Mouse (Mus musculus) limb, embryonic 12.5 days (tissue): ENCODE results near the gene Tex12. TPM values are rescaled to one million over a fixed set of nuclear protein-coding genes. Genes with fewer than 3 reads are reported as not detected.

Source experiments
- ATAC-seq: fragments of 200-750 bp; cut with Nextera tagmentation; 2 replicates; pipeline ENCODE4 v1.8.0; 2017; ENCODE audit warnings: low read depth, moderate TSS enrichment; ENCODE audit not compliant: insufficient number of reproducible peaks, insufficient read depth, low FRiP score, low TSS enrichment
- H3K27ac ChIP-seq: fragments of 300-500 bp; sonication (generic); 2 replicates; pipeline ENCODE4 v1.5.1; 2016; ENCODE audit warnings: mild to moderate bottlenecking, moderate library complexity
- H3K27me3 ChIP-seq: fragments of 300-500 bp; sonication (generic); 2 replicates; pipeline ENCODE4 v1.6.1; 2016; ENCODE audit warnings: mild to moderate bottlenecking, moderate library complexity
- H3K36me3 ChIP-seq: fragments of 300-500 bp; sonication (generic); 2 replicates; pipeline ENCODE4 v1.6.1; 2016; ENCODE audit warnings: mild to moderate bottlenecking, moderate library complexity
- H3K4me1 ChIP-seq: fragments of 300-500 bp; sonication (generic); replicated peaks from 2 replicates; pipeline ENCODE4 v1.6.1; 2016
- H3K4me2 ChIP-seq: fragments of 300-500 bp; sonication (generic); 2 replicates; pipeline ENCODE4 v1.6.1; 2016; ENCODE audit warnings: mild to moderate bottlenecking, moderate library complexity
- H3K4me3 ChIP-seq: fragments of 300-500 bp; sonication (generic); replicated peaks from 2 replicates; pipeline ENCODE4 v1.5.1; 2016; ENCODE audit warnings: mild to moderate bottlenecking
- H3K9ac ChIP-seq: fragments of 300-500 bp; sonication (generic); replicated peaks from 2 replicates; pipeline ENCODE4 v1.6.1; 2016; ENCODE audit warnings: mild to moderate bottlenecking, moderate library complexity
- H3K9me3 ChIP-seq: fragments of 300-500 bp; sonication (generic); 2 replicates; pipeline ENCODE4 v1.6.1; 2016; ENCODE audit warnings: mild to moderate bottlenecking, moderate library complexity
- WGBS: fragments of 180-500 bp; shearing (Covaris S2); methylation state at CpG from one replicate; pipeline ENCODE4 v1.1.7; 2016; 5-methylcytosine and 5-hydroxymethylcytosine counted together
- polyA plus RNA-seq: library from polyadenylated mRNA; unstranded; fragments of >200 nt; fragmentation: Nextera tagmentation; extraction: Ambion mirVana; gene quantifications from 2 replicates; pipeline ENCODE4 v1.2.1, GENCODE M21; 2016

Gene Tex12
- polyA plus RNA-seq, 1 experiment from 2014 or later: not detected

DNA sequence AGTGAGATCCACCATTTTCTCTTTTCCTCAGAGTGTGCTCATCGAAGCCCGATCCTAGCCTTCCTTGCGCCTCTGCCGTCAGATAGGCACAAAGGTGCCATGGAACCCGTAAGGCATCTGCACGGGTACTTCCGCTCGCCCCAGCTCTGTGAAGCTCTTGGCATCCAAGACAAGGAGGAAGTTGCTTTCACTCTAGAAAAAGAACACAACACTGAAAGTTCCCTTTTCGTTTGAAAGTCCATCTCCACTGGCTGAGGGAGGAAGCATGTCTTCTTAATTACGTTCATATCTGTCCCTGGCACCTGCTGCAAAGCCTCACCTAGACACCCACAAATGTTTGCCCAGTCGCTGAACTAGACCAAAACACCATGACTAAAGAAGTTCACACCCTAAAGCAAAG lies 27.8 kb downstream of the Tex12 start:
- no peak for ATAC-seq
- no peak overlapping the region for H3K27ac ChIP-seq
- 77% methylated on average over 11 of the region's 11 CpGs for WGBS
- no peak overlapping the region for H3K4me2 ChIP-seq
- no peaks in the 10 kb centered on the region for H3K36me3 ChIP-seq
- H3K4me1 ChIP-seq: no peaks in the 10 kb centered on the region
- H3K4me3 ChIP-seq: no peak overlapping the region
- no peaks in the 10 kb centered on the region for H3K9me3 ChIP-seq
- H3K27me3 ChIP-seq: no peaks in the 10 kb centered on the region
- H3K9ac ChIP-seq: no peak overlapping the region

DNA sequence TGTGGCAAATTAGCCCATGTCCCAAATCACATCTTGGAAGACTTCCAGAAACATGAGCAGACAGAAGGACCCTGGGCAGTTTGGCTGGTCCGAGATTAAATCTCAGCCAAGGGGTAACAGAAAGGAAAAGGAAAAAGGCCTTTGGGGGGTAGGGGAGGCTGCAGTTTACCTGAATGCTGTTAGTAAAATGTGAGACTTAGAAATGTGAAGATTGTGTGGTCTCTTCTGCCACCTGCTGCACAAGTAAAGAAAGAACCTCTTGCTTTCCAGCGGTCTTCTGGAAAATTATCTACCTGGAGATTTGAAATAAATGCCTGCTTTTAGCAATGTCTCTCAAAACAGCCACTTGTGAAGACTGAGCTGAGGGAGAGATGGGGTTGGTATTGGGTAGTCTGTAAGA lies 30.2 kb downstream of the Tex12 start:
- H3K9ac ChIP-seq: no peak overlapping the region
- ATAC-seq: no peak

GRCm38 (mm10) chr9:50528293-50528892 lies 32.7 kb downstream of the Tex12 start, which contains the start of gene Pts:
TSS of gene Pts (minus strand) at chr9:50528724.
- under 1% methylated on average over 54 of the region's 54 CpGs for WGBS
- peak within 1 kb of the TSS; percentile 71 for H3K4me3 ChIP-seq
- H3K4me2 ChIP-seq: peak within 1 kb of the TSS; percentile 62
- no peaks in the 10 kb centered on the region for H3K27me3 ChIP-seq
- peak within 1 kb of the TSS; percentile 60 for H3K9ac ChIP-seq
- peak within 1 kb of the TSS; percentile 66; the same call in 1 of the 2 replicates for H3K27ac ChIP-seq
- H3K36me3 ChIP-seq: no peaks in the 10 kb centered on the region
- no peaks in the 10 kb centered on the region for H3K9me3 ChIP-seq
- peak; percentile 92 for ATAC-seq
- peaks cover 7% of the 10 kb centered on the region for H3K4me1 ChIP-seq

More for the DNA sequence above, 30.2 kb downstream of the Tex12 start:
- H3K36me3 ChIP-seq: no peaks in the 10 kb centered on the region
- no peaks in the 10 kb centered on the region for H3K9me3 ChIP-seq
- H3K27me3 ChIP-seq: no peaks in the 10 kb centered on the region
- WGBS: 33% methylated on average over 2 of the region's 2 CpGs
- no peak overlapping the region for H3K4me2 ChIP-seq
- H3K27ac ChIP-seq: no peak overlapping the region
- peaks cover 7% of the 10 kb centered on the region for H3K4me1 ChIP-seq
- H3K4me3 ChIP-seq: no peak overlapping the region

DNA sequence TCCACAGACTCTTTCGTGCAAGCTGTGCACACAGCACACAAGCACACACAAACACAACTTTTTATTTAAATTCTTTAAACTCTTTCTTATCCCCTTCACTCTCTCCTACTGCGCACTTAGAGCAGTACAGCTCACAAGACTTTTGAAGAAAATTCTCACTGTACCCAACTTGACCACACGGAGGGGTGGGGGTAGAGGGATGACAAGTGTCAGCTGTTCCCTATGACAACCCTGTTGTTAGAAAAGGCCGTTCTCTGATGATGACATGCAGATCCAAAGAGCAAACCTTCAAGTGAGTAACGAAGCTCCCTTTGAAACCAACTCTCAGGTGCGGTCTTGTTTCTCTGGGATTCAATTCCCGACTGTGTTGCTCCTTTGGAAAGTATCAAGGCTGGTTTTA lies 33.3 kb downstream of the Tex12 start:
- H3K4me2 ChIP-seq: peak overlapping the region; percentile 62
- no peaks in the 10 kb centered on the region for H3K9me3 ChIP-seq
- H3K4me3 ChIP-seq: peak overlapping the region; percentile 71
- 47% methylated on average over 7 of the region's 7 CpGs for whole genome bisulfite sequencing
- ATAC-seq: no peak
- peaks cover 7% of the 10 kb centered on the region for H3K4me1 ChIP-seq
- H3K27me3 ChIP-seq: no peaks in the 10 kb centered on the region
- no peak overlapping the region for H3K27ac ChIP-seq
- peak overlapping the region; percentile 42; the same call in 1 of the 2 replicates for H3K9ac ChIP-seq
- no peaks in the 10 kb centered on the region for H3K36me3 ChIP-seq

GRCm38 (mm10) chr9:50525585-50525984 lies 35.5 kb downstream of the Tex12 start:
- 68% methylated on average over 5 of the region's 5 CpGs for WGBS
- Histone ChIP-seq H3K36me3 (peaks cover 11% of the 10 kb centered on the region; the same call in 1 of the 2 replicates), H3K27ac (no peak overlapping the region), H3K9ac (no peak overlapping the region), H3K4me3 (no peak overlapping the region), H3K4me2 (no peak overlapping the region), H3K27me3 (no peaks in the 10 kb centered on the region), H3K4me1 (peaks cover 7% of the 10 kb centered on the region), H3K9me3 (no peaks in the 10 kb centered on the region)
- no peak for ATAC-seq

DNA sequence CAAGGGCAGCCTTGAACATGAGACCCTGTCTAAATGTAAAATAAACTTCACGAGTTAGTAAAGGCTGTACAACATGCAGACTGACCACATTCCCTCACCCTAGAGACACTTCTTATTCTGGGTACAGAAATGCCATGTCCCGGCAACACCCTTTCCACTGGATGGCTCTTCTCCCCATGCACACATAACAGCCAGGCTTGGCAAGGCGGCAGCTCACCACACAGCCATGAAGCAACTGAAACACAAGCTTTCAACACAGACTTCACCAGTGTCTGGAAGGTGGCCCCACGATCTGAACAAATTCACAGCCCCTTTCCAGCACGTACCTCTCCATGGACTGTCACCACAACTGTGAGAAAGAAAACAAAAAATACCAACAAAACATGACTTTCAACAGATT lies 36.2 kb downstream of the Tex12 start:
- H3K9ac ChIP-seq: no peak overlapping the region; the same call in 1 of the 2 replicates
- H3K4me1 ChIP-seq: peaks cover 7% of the 10 kb centered on the region
- WGBS: 87% methylated on average over 5 of the region's 5 CpGs
- H3K27me3 ChIP-seq: no peaks in the 10 kb centered on the region
- no peaks in the 10 kb centered on the region for H3K9me3 ChIP-seq
- no peak overlapping the region for H3K4me3 ChIP-seq
- ATAC-seq: no peak
- no peak overlapping the region for H3K27ac ChIP-seq
- peaks cover 13% of the 10 kb centered on the region; the same call in 1 of the 2 replicates for H3K36me3 ChIP-seq
- H3K4me2 ChIP-seq: no peak overlapping the region

DNA sequence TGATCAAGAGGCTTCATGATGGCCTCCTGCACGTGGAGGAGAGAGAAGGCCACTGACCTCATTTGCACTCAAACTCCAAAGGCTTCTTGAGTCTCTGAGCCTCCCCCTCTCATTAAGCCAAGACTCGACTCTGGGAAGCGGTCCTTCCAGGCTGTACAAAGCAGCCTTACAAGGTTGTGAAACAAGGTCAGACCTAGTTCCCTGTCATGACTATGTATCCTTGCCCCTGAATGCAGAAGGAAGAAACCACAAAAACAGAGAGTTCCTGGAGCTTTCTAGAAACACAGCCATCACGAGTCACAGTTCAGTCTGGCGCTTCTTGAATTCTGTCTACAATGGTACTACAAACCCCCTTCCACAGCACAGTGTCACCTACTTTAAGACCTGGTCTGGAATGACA lies 38.6 kb downstream of the Tex12 start:
- no peak overlapping the region for H3K4me2 ChIP-seq
- H3K36me3 ChIP-seq: peaks cover 13% of the 10 kb centered on the region; the same call in 1 of the 2 replicates
- H3K9me3 ChIP-seq: no peaks in the 10 kb centered on the region
- H3K27me3 ChIP-seq: no peaks in the 10 kb centered on the region
- WGBS: 79% methylated on average over 5 of the region's 5 CpGs
- H3K4me1 ChIP-seq: peaks cover 2% of the 10 kb centered on the region; the same call in 1 of the 2 replicates
- H3K4me3 ChIP-seq: no peak overlapping the region
- H3K27ac ChIP-seq: no peak overlapping the region
- H3K9ac ChIP-seq: no peak overlapping the region
- no peak for ATAC-seq

GRCm38 (mm10) chr9:50521562-50521961 lies 39.6 kb downstream of the Tex12 start:
- ATAC-seq: no peak

DNA sequence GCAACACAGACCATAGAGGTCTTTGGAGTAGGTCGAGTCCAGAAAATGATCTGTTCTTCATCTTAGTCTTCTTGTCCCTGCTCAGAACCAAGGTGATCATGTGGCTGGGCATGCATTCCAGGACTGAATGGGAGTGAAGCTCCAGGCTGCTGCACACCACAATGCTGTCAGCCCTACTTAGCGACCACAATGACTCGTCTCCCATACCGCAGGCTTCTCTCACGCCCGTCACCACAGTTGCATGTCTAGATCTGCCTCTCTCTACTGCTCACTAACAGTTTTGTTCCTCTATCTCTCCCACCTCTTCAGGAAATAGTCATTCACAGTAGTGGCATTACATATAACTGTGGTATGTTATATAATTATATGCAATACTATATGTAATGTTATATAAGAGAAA lies 40.4 kb downstream of the Tex12 start:
- Histone ChIP-seq H3K4me1 (no peaks in the 10 kb centered on the region), H3K27me3 (no peaks in the 10 kb centered on the region), H3K9ac (no peak overlapping the region), H3K9me3 (no peaks in the 10 kb centered on the region), H3K4me3 (no peak overlapping the region), H3K27ac (no peak overlapping the region), H3K36me3 (peaks cover 13% of the 10 kb centered on the region; the same call in 1 of the 2 replicates), H3K4me2 (no peak overlapping the region)
- ATAC-seq: no peak
- WGBS: 87% methylated on average over 6 of the region's 6 CpGs

More at GRCm38 (mm10) chr9:50521562-50521961, 39.6 kb downstream of the Tex12 start:
- H3K4me3 ChIP-seq: no peak overlapping the region
- H3K9ac ChIP-seq: no peak overlapping the region
- 60% methylated on average over 2 of the region's 2 CpGs for WGBS
- no peak overlapping the region for H3K4me2 ChIP-seq
- no peak overlapping the region for H3K27ac ChIP-seq
- H3K4me1 ChIP-seq: no peaks in the 10 kb centered on the region
- no peaks in the 10 kb centered on the region for H3K27me3 ChIP-seq
- H3K36me3 ChIP-seq: peaks cover 13% of the 10 kb centered on the region; the same call in 1 of the 2 replicates
- no peaks in the 10 kb centered on the region for H3K9me3 ChIP-seq

- Histone ChIP-seq H3K27me3 (no peaks in the 10 kb centered on the region), H3K27ac (no peak overlapping the region), H3K4me1 (no peaks in the 10 kb centered on the region), H3K4me3 (no peak overlapping the region), H3K4me2 (no peak overlapping the region), H3K9ac (no peak overlapping the region), H3K36me3 (peaks cover 13% of the 10 kb centered on the region; the same call in 1 of the 2 replicates), H3K9me3 (no peaks in the 10 kb centered on the region)
- 11% methylated on average over 2 of the region's 2 CpGs for WGBS
- no peak for ATAC-seq
Observed at GRCm38 (mm10) chr9:50518781-50519180, 42.3 kb downstream of the Tex12 start.

DNA sequence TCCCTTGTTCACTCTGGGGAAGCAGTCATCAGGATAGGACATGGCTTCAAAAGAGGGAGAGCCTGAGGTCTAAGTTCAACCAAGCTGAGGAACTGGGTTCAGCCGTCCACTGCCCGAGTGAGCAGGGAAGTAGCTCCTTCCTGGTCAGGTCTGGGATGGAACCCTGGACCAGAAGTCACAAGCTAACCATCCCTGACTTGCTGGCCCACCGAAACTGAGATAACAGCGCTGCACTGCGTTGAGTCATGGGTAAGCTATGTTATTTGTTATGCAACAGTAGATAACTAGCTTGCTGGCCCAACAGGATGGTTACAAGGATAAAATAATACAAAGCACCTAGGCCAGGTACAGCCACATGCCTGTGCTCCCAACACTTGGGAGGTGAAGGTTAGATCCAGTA lies 45.7 kb downstream of the Tex12 start:
- no peak overlapping the region for H3K9ac ChIP-seq
- H3K4me3 ChIP-seq: no peak overlapping the region
- no peak overlapping the region for H3K27ac ChIP-seq
- H3K4me2 ChIP-seq: no peak overlapping the region
- 0 out of 2 replicates have a peak, but pooled peaks cover 1% of the 10 kb centered on the region for H3K36me3 ChIP-seq
- H3K27me3 ChIP-seq: no peaks in the 10 kb centered on the region
- H3K9me3 ChIP-seq: no peaks in the 10 kb centered on the region
- ATAC-seq: no peak
- WGBS: 89% methylated on average over 5 of the region's 5 CpGs
- no peaks in the 10 kb centered on the region for H3K4me1 ChIP-seq

DNA sequence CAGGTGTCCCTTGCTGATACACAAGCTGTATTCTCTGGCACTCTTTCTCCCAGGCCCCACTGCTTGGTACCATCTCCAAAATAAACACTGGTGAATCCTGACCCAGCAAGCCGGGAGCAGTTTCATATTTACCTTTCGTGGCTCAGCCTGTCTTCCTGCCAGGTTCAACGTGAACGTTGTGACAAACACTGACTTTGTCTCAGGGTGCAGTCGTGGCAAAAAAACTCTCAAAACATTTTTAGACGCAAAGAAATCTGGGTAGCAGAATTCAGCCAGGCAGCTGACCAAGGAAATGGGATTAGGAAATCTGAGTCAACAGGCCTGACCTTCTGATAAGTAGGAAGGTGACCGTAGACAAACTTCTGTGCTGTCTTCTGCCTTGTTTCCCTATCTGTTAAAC lies 53.6 kb downstream of the Tex12 start:
- Histone ChIP-seq H3K9me3 (no peaks in the 10 kb centered on the region), H3K4me3 (no peak overlapping the region), H3K4me1 (no peaks in the 10 kb centered on the region), H3K9ac (no peak overlapping the region), H3K4me2 (no peak overlapping the region), H3K36me3 (no peaks in the 10 kb centered on the region), H3K27ac (no peak overlapping the region), H3K27me3 (no peaks in the 10 kb centered on the region)
- 90% methylated on average over 7 of the region's 7 CpGs for WGBS
- ATAC-seq: no peak
